Mouse (Mus musculus) heart, postnatal 0 days (tissue): Measurements from ENCODE around the gene Prdm13.

Source experiments
- CTCF ChIP-seq: IDR thresholded peaks from 2 replicates; pipeline ENCODE4 v1.5.1; 2016; ENCODE audit warnings: antibody characterized with exemption, control low read depth, low read depth
- EP300 ChIP-seq: IDR thresholded peaks from 2 replicates; pipeline ENCODE4 v1.6.1; 2016; ENCODE audit warnings: antibody characterized with exemption, low read depth

- TF ChIP-seq CTCF = no peak
- no peak for TF ChIP-seq EP300
Observed at GRCm38 (mm10) chr4:21688703-21689200, 3.0 kb upstream of the Prdm13 start.
